Mouse (Mus musculus): ENCODE data around the gene Crisp3. TPM values are rescaled to one million over a fixed set of nuclear protein-coding genes. Genes with fewer than 3 reads are reported as not detected.
"Not testable (repeated sequence)": the region's sequence is repeated elsewhere in the genome, so short reads cannot be mapped to it uniquely, and the experiment has no call there.

Crisp3 gene
- not detected in 2 replicates for polyA plus RNA-seq (2015; fragmentation: Nextera tagmentation; extraction: Ambion mirVana)

DNA sequence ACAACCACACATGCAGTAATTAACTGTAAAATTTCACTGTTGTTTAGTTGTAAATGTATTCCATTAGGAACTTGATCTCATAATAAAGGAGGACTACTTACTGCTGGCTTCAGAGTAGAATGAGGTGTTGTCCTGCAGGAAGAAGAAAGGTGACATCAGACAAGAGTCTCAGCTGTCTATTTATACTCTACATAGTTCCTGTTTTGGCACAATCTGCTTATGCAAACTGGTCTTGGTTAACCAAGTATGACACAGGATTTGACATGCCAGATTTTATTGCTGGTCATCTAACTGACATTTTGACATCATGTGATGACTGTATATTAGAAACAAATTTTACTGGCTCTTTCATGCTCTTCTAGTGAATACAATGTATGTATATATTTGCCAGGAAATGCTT is at the start of gene Crisp3:
Crisp3 (minus strand) TSS at position 154 of the 400 bp plus-strand sequence.
- H3K27me3 ChIP-seq (replicated peaks): no peaks in the 10 kb centered on the region
- no peaks in the 10 kb centered on the region for H3K4me1 ChIP-seq
- no peak within 1 kb of the TSS for H3K4me3 ChIP-seq
- no peak within 1 kb of the TSS for H3K9ac ChIP-seq
- no peak within 1 kb of the TSS for H3K27ac ChIP-seq
- H3K9me3 ChIP-seq: no peaks in the 10 kb centered on the region
- H3K36me3 ChIP-seq (replicated peaks): no peaks in the 10 kb centered on the region
- ATAC-seq (replicated peaks): no peak
- no peak within 1 kb of the TSS for H3K4me2 ChIP-seq

DNA sequence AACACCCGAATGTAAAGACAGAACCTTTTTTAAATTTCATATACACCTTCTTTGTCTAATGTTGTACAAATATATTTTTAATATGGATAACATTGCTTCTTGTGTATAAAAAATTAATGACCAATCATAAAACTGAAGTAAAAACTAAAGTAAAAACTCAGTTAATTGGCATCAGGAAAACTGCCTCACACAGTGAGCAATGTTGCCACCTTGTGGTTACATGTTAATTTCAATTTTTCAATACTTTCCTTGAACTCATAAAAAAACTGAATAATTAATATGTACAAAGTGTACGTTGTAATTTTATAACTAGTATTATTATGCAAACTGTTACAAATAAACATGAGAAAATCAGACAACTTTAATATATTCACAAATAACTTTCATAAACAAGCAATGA is 43.3 kb upstream of the Crisp3 start:
- Histone ChIP-seq H3K9ac (no peak overlapping the region), H3K36me3 (replicated peaks) (no peaks in the 10 kb centered on the region), H3K4me3 (no peak overlapping the region), H3K27ac (no peak overlapping the region), H3K4me1 (no peaks in the 10 kb centered on the region), H3K4me2 (no peak overlapping the region), H3K27me3 (replicated peaks) (no peaks in the 10 kb centered on the region), H3K9me3 (no peaks in the 10 kb centered on the region)
- no peak for ATAC-seq (replicated peaks)
- 70% methylated on average over 2 of the region's 2 CpGs for WGBS

- 68% methylated on average over 1 of the region's 1 CpGs for WGBS
- no peak overlapping the region for H3K9ac ChIP-seq
- no peaks in the 10 kb centered on the region for H3K36me3 ChIP-seq (replicated peaks)
- ATAC-seq (replicated peaks): no peak
- no peak overlapping the region for H3K4me3 ChIP-seq
- H3K27me3 ChIP-seq (replicated peaks): no peaks in the 10 kb centered on the region
- H3K4me2 ChIP-seq: no peak overlapping the region
- H3K9me3 ChIP-seq: no peaks in the 10 kb centered on the region
- H3K4me1 ChIP-seq: no peaks in the 10 kb centered on the region
- no peak overlapping the region for H3K27ac ChIP-seq
Observed at GRCm38 (mm10) chr17:40275519-40275918, 33.4 kb upstream of the Crisp3 start.

- Histone ChIP-seq H3K36me3 (replicated peaks) (no peaks in the 10 kb centered on the region), H3K9ac (no peak overlapping the region), H3K4me3 (no peak overlapping the region), H3K9me3 (no peaks in the 10 kb centered on the region), H3K4me2 (no peak overlapping the region), H3K27ac (no peak overlapping the region), H3K27me3 (replicated peaks) (no peaks in the 10 kb centered on the region), H3K4me1 (no peaks in the 10 kb centered on the region)
- WGBS: 12% methylated on average over 1 of the region's 1 CpGs
- ATAC-seq (replicated peaks): no peak
Observed at GRCm38 (mm10) chr17:40274906-40275470, 32.9 kb upstream of the Crisp3 start.

DNA sequence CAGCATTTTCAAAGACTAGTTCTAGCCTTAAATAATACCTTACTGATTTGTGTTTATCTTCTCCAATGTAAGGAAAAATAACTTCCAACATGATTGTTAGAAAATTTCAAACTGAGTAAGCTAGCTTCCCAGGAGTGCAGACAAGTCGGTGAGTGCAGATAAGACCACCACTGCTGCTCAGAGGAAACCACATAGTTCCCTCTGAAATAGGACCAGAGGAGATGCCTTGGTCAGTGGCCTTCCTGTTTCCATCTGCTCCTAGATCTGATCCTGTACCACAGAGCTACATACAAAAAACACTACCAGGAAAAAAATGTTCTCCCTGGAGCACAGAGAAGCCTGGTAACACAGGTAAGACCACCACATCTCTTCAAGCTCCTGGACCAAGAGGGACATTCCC is 10.4 kb upstream of the Crisp3 start:
- ATAC-seq (replicated peaks): no peak
- H3K4me3 ChIP-seq: no peak overlapping the region
- H3K9me3 ChIP-seq: no peaks in the 10 kb centered on the region
- H3K27ac ChIP-seq: no peak overlapping the region
- H3K27me3 ChIP-seq (replicated peaks): no peaks in the 10 kb centered on the region
- H3K36me3 ChIP-seq (replicated peaks): no peaks in the 10 kb centered on the region
- no peaks in the 10 kb centered on the region for H3K4me1 ChIP-seq
- no peak overlapping the region for H3K9ac ChIP-seq
- H3K4me2 ChIP-seq: no peak overlapping the region
- WGBS: 90% methylated on average over 1 of the region's 1 CpGs

- Histone ChIP-seq H3K27me3 (replicated peaks) (no peaks in the 10 kb centered on the region), H3K36me3 (replicated peaks) (no peaks in the 10 kb centered on the region), H3K9me3 (no peaks in the 10 kb centered on the region), H3K9ac (no peak within 1 kb of the TSS), H3K4me1 (no peaks in the 10 kb centered on the region), H3K4me2 (no peak within 1 kb of the TSS), H3K27ac (no peak within 1 kb of the TSS), H3K4me3 (no peak within 1 kb of the TSS)
- ATAC-seq (replicated peaks): no peak
- 80% methylated on average over 4 of the region's 4 CpGs for WGBS
Observed at GRCm38 (mm10) chr17:40208540-40208939, 33.5 kb downstream of the Crisp3 start, which contains the start of gene Pgk2. Gene Pgk2, minus strand, starts transcription at chr17:40208640.

- not testable (repeated sequence) for ATAC-seq (replicated peaks); H3K27me3 ChIP-seq (replicated peaks); H3K4me3 ChIP-seq; H3K27ac ChIP-seq; H3K9me3 ChIP-seq; H3K36me3 ChIP-seq (replicated peaks); H3K4me1 ChIP-seq; H3K9ac ChIP-seq; H3K4me2 ChIP-seq
Observed at GRCm38 (mm10) chr17:40201803-40202202, 40.3 kb downstream of the Crisp3 start.

DNA sequence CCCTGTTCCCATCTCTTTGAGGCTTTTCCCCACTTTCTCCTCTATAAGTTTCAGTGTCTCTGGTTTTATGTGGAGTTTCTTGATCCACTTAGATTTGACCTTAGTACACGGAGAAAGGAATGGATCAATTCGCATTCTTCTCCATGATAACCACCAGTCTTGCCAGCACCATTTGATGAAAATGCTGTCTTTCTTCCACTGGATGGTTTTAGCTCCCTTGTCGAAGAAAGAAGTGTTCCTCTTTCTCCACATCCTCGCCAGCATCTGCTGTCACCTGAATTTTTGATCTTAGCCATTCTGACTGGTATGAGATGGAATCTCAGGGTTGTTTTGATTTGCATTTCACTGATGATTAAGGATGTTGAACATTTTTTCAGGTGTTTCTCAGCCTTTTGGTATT is 51.9 kb downstream of the Crisp3 start:
- H3K4me3 ChIP-seq; H3K9me3 ChIP-seq; H3K27me3 ChIP-seq (replicated peaks); H3K9ac ChIP-seq; H3K4me1 ChIP-seq; H3K4me2 ChIP-seq; H3K36me3 ChIP-seq (replicated peaks); ATAC-seq (replicated peaks); H3K27ac ChIP-seq: not testable (repeated sequence)
- 82% methylated on average over 4 of the region's 4 CpGs for WGBS

Other genes with a start within 250 kb of the Crisp3 start
- not detected in 2 replicates for gene AC192777.2, start 146.8 kb downstream of the Crisp3 start, polyA plus RNA-seq (2015; fragmentation: Nextera tagmentation; extraction: Ambion mirVana)
- gene Pgk2, start 33.6 kb downstream of the Crisp3 start, polyA plus RNA-seq (2015; fragmentation: Nextera tagmentation; extraction: Ambion mirVana): not detected in 2 replicates
- gene Crisp1, start 76.9 kb upstream of the Crisp3 start, polyA plus RNA-seq (2015; fragmentation: Nextera tagmentation; extraction: Ambion mirVana): not detected in 2 replicates

Data from midbrain, embryonic 15.5 days (tissue).